Mouse (Mus musculus) kidney, postnatal 0 days (tissue): ENCODE data around the gene Fam102a. TPM values are rescaled to one million over a fixed set of nuclear protein-coding genes. Genes with fewer than 3 reads are reported as not detected.

Experiments used
- ATAC-seq: fragments of 200-750 bp; cut with Nextera tagmentation; replicated peaks from 2 replicates; pipeline ENCODE4 v1.8.0; 2017; ENCODE audit warnings: low read depth, moderate number of reproducible peaks, moderate TSS enrichment, moderate library complexity; ENCODE audit not compliant: low FRiP score
- DNase-seq: peaks from one replicate; pipeline ENCODE4 v3.0.0-alpha.2; 2016; ENCODE audit warnings: low spot score
- H3K27ac ChIP-seq: fragments of 300-500 bp; sonication (generic); 2 replicates; pipeline ENCODE4 v1.5.1; 2014; ENCODE audit warnings: mild to moderate bottlenecking
- H3K27me3 ChIP-seq: fragments of 300-500 bp; sonication (generic); 2 replicates; pipeline ENCODE4 v1.6.1; 2014; ENCODE audit warnings: low read length, mixed read lengths; ENCODE audit not compliant: insufficient read depth
- H3K36me3 ChIP-seq: fragments of 300-500 bp; sonication (generic); 2 replicates; pipeline ENCODE4 v1.6.1; 2014; ENCODE audit warnings: low read length, mixed read lengths; ENCODE audit not compliant: insufficient read depth
- H3K4me1 ChIP-seq: fragments of 300-500 bp; sonication (generic); replicated peaks from 2 replicates; pipeline ENCODE4 v1.6.1; 2014; ENCODE audit warnings: antibody characterized with exemption, low read length, mixed read lengths; ENCODE audit not compliant: insufficient read depth
- H3K4me2 ChIP-seq: fragments of 300-500 bp; sonication (generic); 2 replicates; pipeline ENCODE4 v1.6.1; 2014; ENCODE audit warnings: mild to moderate bottlenecking, low read length, moderate library complexity, mixed read lengths
- H3K4me3 ChIP-seq: fragments of 300-500 bp; sonication (generic); replicated peaks from 2 replicates; pipeline ENCODE4 v1.5.1; 2014; ENCODE audit warnings: low read depth, low read length
- H3K9ac ChIP-seq: fragments of 300-500 bp; sonication (generic); 2 replicates; pipeline ENCODE4 v1.6.1; 2014; ENCODE audit warnings: low read depth, low read length
- H3K9me3 ChIP-seq: fragments of 300-500 bp; sonication (generic); replicated peaks from 2 replicates; pipeline ENCODE4 v1.6.1; 2016; ENCODE audit warnings: low read length, inconsistent platforms, mixed read lengths
- CTCF ChIP-seq: IDR thresholded peaks from 2 replicates; pipeline ENCODE4 v1.5.1; 2016; ENCODE audit warnings: antibody characterized with exemption, low read depth, mild to moderate bottlenecking, moderate library complexity
- WGBS: fragments of 180-500 bp; shearing (Covaris S2); extraction: QIAGEN DNeasy Blood & Tissue Kit; methylation state at CpG from one replicate; pipeline ENCODE4 v1.1.7; 2014; 5-methylcytosine and 5-hydroxymethylcytosine counted together
- polyA plus RNA-seq: library from polyadenylated mRNA; unstranded; fragments of >200 nt; fragmentation: Nextera tagmentation; extraction: Ambion mirVana; gene quantifications from 2 replicates; pipeline ENCODE4 v1.2.1, GENCODE M21; 2015

Gene Fam102a
- polyA plus RNA-seq, 1 experiment from 2014 or later: 16.9 TPM

DNA sequence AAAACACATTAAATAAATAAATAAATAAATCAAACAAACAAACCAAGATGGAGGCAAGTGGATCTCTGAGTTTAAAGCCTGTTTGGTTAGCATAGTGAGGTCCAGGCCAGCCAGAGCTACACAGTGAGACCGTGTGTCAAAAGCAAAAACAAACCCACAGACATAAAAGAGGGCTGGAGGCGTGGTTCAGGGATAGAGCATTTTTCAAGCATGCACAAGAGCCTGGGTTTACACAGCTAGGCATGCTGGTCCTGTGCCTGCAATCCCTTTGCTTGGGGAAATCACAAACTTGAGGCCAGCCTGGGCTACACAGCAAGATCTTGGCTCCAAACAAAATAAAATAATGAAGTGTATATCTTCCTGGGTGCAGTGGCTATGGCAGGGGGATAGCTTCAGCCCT is 42.5 kb upstream of the Fam102a start:
- H3K9ac ChIP-seq: no peak overlapping the region
- no peaks in the 10 kb centered on the region for H3K27me3 ChIP-seq
- TF ChIP-seq CTCF: no peak
- 57% methylated on average over 2 of the region's 2 CpGs for WGBS
- H3K4me2 ChIP-seq: no peak overlapping the region
- DNase-seq (no peak), ATAC-seq (no peak)
- H3K9me3 ChIP-seq: no peaks in the 10 kb centered on the region
- no peak overlapping the region for H3K27ac ChIP-seq
- H3K4me1 ChIP-seq: no peaks in the 10 kb centered on the region
- H3K36me3 ChIP-seq: no peaks in the 10 kb centered on the region
- no peak overlapping the region for H3K4me3 ChIP-seq

DNA sequence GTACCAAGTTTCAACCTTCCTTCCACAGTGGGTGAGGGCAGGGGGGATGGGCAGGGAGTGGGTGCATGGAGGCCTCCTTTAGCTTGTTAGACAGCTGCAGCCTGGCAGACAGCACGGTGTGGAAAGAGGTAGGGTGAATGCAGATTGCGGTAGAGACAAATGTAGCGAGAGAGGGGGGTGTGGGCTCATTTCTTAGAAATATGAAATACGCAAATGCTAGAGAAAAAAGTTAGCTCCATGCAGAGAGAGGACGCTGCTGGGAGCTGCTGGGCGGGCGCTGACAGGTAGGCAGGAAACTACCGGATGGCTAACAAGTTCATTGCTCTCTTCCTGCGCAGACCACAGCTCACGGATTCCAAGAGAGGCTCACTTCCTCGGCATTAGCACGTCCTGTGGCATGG is 41.8 kb upstream of the Fam102a start:
- H3K27me3 ChIP-seq: no peaks in the 10 kb centered on the region
- DNase-seq: no peak
- H3K36me3 ChIP-seq: no peaks in the 10 kb centered on the region
- no peak overlapping the region for H3K4me3 ChIP-seq
- no peak overlapping the region for H3K27ac ChIP-seq
- ATAC-seq: no peak
- WGBS: 76% methylated on average over 12 of the region's 12 CpGs
- no peaks in the 10 kb centered on the region for H3K4me1 ChIP-seq
- H3K9me3 ChIP-seq: no peaks in the 10 kb centered on the region
- TF ChIP-seq CTCF: no peak
- no peak overlapping the region for H3K4me2 ChIP-seq
- no peak overlapping the region for H3K9ac ChIP-seq

DNA sequence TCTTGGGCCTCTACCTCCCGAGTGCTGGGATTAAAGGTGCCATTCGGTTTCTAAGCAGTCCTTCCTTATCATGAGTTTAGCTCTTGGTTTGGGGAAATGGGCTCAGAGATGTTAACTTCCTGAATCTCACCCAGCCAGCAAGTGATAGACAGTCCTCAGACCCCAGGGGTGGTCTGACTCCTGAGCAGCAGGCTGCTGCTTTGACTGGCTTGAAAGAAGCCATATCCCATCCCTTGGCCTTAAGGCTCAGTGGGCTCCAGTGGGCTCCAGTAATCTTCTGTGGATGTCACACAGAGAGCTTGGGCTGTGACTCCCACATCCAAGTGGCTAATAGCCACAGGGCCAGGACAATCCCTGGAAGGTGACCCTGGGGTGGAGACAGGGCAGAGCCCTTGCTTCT is 40.6 kb upstream of the Fam102a start:
- DNase-seq (no peak), ATAC-seq (no peak)
- H3K4me2 ChIP-seq: no peak overlapping the region
- no peak overlapping the region for H3K4me3 ChIP-seq
- no peaks in the 10 kb centered on the region for H3K36me3 ChIP-seq
- 81% methylated on average over 2 of the region's 2 CpGs for WGBS
- 0 out of 2 replicates have a peak overlapping the region, but pooled peaks have one; percentile 2 for H3K27ac ChIP-seq
- no peaks in the 10 kb centered on the region for H3K4me1 ChIP-seq
- H3K9me3 ChIP-seq: no peaks in the 10 kb centered on the region
- H3K9ac ChIP-seq: no peak overlapping the region
- TF ChIP-seq CTCF: no peak
- no peaks in the 10 kb centered on the region for H3K27me3 ChIP-seq

DNA sequence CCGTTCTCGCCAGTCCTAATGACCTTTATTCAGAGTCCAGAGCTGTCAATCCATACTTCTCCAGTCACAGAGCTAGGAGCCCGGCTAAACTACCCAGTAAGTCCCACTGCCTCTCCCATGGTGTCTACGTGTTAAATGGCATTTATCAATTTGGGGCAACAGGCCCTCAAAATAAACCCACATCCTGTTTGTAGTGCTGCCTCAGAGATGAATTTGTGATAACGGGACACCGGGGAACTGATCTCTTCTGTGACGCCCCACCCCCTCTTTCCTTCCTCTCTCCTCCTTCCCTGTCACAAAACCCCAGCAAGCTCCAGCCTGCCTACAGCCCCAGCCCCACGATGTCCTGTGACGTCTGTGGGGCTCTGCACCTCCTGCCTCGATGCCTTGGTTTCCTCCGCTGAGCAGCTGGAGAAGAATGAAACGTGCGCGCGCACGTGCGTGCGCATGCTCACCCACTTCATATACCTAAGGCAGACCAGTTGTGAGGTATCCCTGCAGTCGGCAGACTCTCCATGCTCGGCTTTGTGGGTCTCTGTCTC is 39.9 kb upstream of the Fam102a start:
- ATAC-seq: no peak
- Histone ChIP-seq H3K27me3 (no peaks in the 10 kb centered on the region), H3K9me3 (no peaks in the 10 kb centered on the region), H3K4me1 (no peaks in the 10 kb centered on the region), H3K27ac (no peak overlapping the region), H3K9ac (no peak overlapping the region), H3K4me2 (no peak overlapping the region), H3K4me3 (no peak overlapping the region), H3K36me3 (no peaks in the 10 kb centered on the region)
- TF ChIP-seq CTCF: no peak
- WGBS: 57% methylated on average over 20 of the region's 20 CpGs
- peak; percentile 35 for DNase-seq

DNA sequence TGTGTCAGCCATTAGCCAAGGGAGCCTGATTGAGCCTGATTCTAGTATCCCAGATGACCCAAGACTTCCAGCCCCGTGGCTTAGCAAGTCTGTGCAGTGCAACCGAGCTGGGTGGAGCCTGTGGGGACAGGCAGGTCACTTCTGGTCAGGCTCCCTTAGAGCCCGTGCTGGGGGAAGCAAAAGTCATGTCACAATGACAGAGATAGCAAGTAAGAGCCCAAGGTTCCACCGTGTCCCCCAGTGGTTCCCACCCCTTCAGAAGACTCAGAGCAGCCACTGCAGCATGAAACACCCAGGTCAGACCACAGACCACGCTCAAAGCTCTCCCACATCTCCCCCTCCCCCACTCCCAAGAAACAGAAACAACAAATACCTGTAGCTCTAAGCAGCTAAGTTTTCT is 38.9 kb upstream of the Fam102a start:
- H3K27me3 ChIP-seq: no peaks in the 10 kb centered on the region
- no peak for ATAC-seq
- no peak for DNase-seq
- no peak overlapping the region for H3K4me2 ChIP-seq
- 54% methylated on average over 5 of the region's 5 CpGs for WGBS
- H3K9me3 ChIP-seq: no peaks in the 10 kb centered on the region
- no peaks in the 10 kb centered on the region for H3K4me1 ChIP-seq
- H3K27ac ChIP-seq: no peak overlapping the region
- H3K9ac ChIP-seq: no peak overlapping the region
- TF ChIP-seq CTCF: no peak
- no peaks in the 10 kb centered on the region for H3K36me3 ChIP-seq
- no peak overlapping the region for H3K4me3 ChIP-seq

DNA sequence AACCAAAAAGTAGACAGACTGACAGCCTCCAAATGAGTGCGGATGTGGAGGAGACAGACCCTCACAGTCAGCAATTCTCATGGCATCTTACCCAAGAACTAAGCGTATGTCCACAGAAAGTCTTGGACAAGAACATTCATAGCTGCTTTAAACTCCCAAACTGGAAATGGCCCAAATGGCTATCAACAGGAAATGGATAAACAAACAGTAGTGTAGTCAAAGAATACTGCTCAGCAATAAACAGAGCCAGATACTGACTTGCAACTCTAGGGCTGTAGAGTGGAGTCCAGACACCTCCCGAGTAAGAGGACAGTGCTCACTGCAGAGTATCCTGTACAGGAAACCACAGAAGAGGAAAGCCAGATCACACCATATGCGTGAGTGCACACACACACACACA is 35.8 kb upstream of the Fam102a start:
- Histone ChIP-seq H3K9ac (no peak overlapping the region), H3K4me2 (no peak overlapping the region), H3K9me3 (no peaks in the 10 kb centered on the region), H3K4me1 (0 out of 2 replicates have a peak, but pooled peaks cover 8% of the 10 kb centered on the region), H3K36me3 (no peaks in the 10 kb centered on the region), H3K27me3 (no peaks in the 10 kb centered on the region), H3K27ac (no peak overlapping the region; the same call in 1 of the 2 replicates), H3K4me3 (no peak overlapping the region)
- 76% methylated on average over 4 of the region's 4 CpGs for WGBS
- DNase-seq (peak; percentile 25), ATAC-seq (no peak)
- TF ChIP-seq CTCF: no peak

DNA sequence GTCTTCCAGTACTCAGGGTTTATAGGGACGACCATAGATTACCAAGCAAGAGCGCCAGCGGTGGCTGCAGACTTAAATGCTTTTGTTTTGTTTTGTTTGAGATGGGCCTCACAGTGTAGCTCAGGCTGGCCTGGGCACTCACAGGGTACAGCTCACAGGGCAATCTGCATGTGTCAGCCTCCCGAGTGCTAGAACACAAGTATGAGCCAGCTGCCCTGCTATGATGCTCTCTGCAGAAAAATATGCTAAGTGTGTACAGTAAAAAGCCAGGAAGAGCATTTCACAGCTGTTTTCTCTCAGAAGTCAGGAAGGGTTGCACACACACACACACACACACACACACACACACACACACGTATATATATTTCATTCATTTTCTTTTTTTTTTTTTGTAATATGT is 34.7 kb upstream of the Fam102a start:
- H3K4me1 ChIP-seq: 0 out of 2 replicates have a peak, but pooled peaks cover 8% of the 10 kb centered on the region
- H3K36me3 ChIP-seq: no peaks in the 10 kb centered on the region
- ATAC-seq: no peak
- no peaks in the 10 kb centered on the region for H3K27me3 ChIP-seq
- H3K27ac ChIP-seq: no peak overlapping the region
- no peak for DNase-seq
- 58% methylated on average over 5 of the region's 5 CpGs for WGBS
- H3K4me2 ChIP-seq: no peak overlapping the region
- no peaks in the 10 kb centered on the region for H3K9me3 ChIP-seq
- H3K4me3 ChIP-seq: no peak overlapping the region
- no peak for TF ChIP-seq CTCF
- no peak overlapping the region for H3K9ac ChIP-seq
